Mouse (Mus musculus) lung, postnatal 0 days (tissue): Measurements from ENCODE around the gene Rcan2.

Experiments
- CTCF ChIP-seq: IDR thresholded peaks from 2 replicates; pipeline ENCODE4 v1.5.1; 2016; ENCODE audit warnings: antibody characterized with exemption, mild to moderate bottlenecking
- EP300 ChIP-seq: IDR thresholded peaks from 2 replicates; pipeline ENCODE4 v1.6.1; 2016; ENCODE audit warnings: antibody characterized with exemption, mild to moderate bottlenecking, control low read depth

- TF ChIP-seq EP300 (no peak), CTCF (no peak)
Observed at GRCm38 (mm10) chr17:43784531-43784930, 16.6 kb upstream of the Rcan2 start.
